Mouse (Mus musculus): Measurements from ENCODE around the gene Tsc22d3. TPM values are rescaled to one million over a fixed set of nuclear protein-coding genes. Genes with fewer than 3 reads are reported as not detected.
"Not testable (repeated sequence)": the region's sequence is repeated elsewhere in the genome, so short reads cannot be mapped to it uniquely, and the experiment has no call there.

Gene Tsc22d3
- polyA plus RNA-seq, 1 experiment from 2014 or later, result 80.3 TPM

GRCm38 (mm10) chrX:140507377-140507776, 93.1 kb downstream of the Tsc22d3 start:
- Histone ChIP-seq H3K27ac (ENCODE audit: low read depth, low read length) (no peak overlapping the region), H3K36me3 (ENCODE audit: control insufficient read depth, insufficient read depth) (no peaks in the 10 kb centered on the region), H3K4me2 (replicated peaks; ENCODE audit: low read depth) (no peak overlapping the region), H3K4me1 (replicated peaks; ENCODE audit: control insufficient read depth, insufficient read depth, low read length) (no peaks in the 10 kb centered on the region), H3K9me3 (ENCODE audit: control insufficient read depth) (no peaks in the 10 kb centered on the region), H3K4me3 (ENCODE audit: low read depth, low read length) (no peak overlapping the region), H3K27me3 (replicated peaks; ENCODE audit: control insufficient read depth, insufficient read depth, low read length) (no peaks in the 10 kb centered on the region), H3K9ac (ENCODE audit: low read depth, low read length) (no peak overlapping the region)
- TF ChIP-seq CTCF (IDR thresholded peaks at IDR 0.05; ENCODE audit: low read depth), result no peak
- no peak for ATAC-seq
- WGBS, result 91% methylated on average over 1 of the region's 1 CpGs

DNA sequence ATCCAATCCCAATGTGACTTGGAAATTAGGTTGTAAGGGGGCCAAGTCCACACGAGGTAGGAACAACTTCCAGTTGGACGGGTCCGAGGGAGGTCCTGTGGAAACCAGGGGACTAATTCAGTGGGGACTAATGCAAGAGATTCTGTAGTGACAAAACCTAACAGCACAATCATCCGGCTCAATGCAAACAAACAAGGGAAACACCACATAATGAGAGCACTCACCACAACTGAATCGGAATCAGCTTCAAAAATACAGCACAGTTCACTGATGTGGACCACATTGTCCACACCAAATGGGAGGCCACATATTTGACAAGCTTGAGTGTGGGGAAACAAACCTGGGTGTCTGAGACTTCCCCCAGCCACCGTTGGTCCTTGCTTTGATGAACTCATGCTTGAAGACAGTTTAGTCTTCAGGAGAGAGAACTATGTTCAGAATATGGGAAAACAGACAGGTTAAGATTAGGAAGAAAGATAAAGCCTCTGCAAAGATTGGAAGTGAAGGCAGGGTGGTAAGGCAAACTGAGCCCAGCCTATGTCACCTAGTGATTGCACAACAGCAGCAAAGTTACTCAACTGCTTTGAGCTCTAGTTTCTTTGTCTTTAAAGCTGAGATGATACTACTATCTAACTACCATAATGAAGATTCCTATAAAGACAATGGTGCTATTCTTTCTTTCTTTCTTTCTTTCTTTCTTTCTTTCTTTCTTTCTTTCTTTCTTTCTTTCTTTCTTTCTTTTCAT, 93.9 kb downstream of the Tsc22d3 start:
- H3K4me2 ChIP-seq (replicated peaks; ENCODE audit: low read depth), result no peak overlapping the region
- H3K4me3 ChIP-seq (ENCODE audit: low read depth, low read length), result no peak overlapping the region
- peak overlapping the region; percentile 57; the same call in 1 of the 2 replicates for H3K27ac ChIP-seq (ENCODE audit: low read depth, low read length)
- no peaks in the 10 kb centered on the region for H3K27me3 ChIP-seq (replicated peaks; ENCODE audit: control insufficient read depth, insufficient read depth, low read length)
- H3K9me3 ChIP-seq (ENCODE audit: control insufficient read depth), result no peaks in the 10 kb centered on the region
- H3K9ac ChIP-seq (ENCODE audit: low read depth, low read length), result no peak overlapping the region
- H3K4me1 ChIP-seq (replicated peaks; ENCODE audit: control insufficient read depth, insufficient read depth, low read length), result no peaks in the 10 kb centered on the region
- WGBS, result 67% methylated on average over 6 of the region's 6 CpGs
- no peak for ATAC-seq
- no peak for TF ChIP-seq CTCF (IDR thresholded peaks at IDR 0.05; ENCODE audit: low read depth)
- H3K36me3 ChIP-seq (ENCODE audit: control insufficient read depth, insufficient read depth), result no peaks in the 10 kb centered on the region

DNA sequence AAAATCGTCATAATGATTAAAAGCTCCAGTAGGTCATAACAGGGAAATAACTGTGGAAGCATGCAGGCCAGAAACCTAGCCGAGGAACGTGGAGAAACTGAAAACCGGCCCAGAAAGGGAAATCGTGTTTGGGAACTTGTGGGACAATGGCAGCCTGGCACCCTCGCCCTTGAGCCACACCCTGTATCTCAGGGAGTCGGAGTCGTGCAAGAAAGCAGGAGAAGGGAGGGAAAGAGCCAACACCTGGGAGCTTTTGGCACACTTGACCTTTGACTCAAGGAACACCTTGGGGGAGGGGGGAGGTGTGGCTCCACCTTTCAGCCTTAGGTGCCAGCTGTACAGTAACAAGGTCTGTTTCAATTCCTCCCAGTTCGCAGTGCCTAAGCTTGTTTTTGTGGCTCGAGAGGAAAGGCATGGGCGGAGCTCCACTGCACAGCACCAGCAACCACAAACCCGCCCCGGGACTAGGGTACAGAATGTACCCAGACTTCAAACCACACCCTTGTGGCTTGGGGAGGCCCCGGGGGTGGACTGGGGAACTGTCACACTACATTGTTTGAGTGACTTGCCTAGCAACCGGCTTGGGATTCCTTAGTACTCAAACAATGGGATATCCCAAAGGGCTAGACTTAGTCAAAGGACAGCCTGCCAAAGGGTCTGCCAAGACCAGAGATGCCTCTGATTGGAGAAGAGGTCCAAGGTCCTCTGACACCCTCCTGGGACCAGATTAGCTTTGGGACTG, 94.8 kb downstream of the Tsc22d3 start:
- no peak overlapping the region for H3K4me3 ChIP-seq (ENCODE audit: low read depth, low read length)
- WGBS, result 44% methylated on average over 15 of the region's 15 CpGs
- H3K4me1 ChIP-seq (replicated peaks; ENCODE audit: control insufficient read depth, insufficient read depth, low read length), result no peaks in the 10 kb centered on the region
- no peaks in the 10 kb centered on the region for H3K9me3 ChIP-seq (ENCODE audit: control insufficient read depth)
- no peak overlapping the region for H3K9ac ChIP-seq (ENCODE audit: low read depth, low read length)
- no peaks in the 10 kb centered on the region for H3K27me3 ChIP-seq (replicated peaks; ENCODE audit: control insufficient read depth, insufficient read depth, low read length)
- TF ChIP-seq CTCF (IDR thresholded peaks at IDR 0.05; ENCODE audit: low read depth), result no peak
- peak; percentile 92 for ATAC-seq
- peak overlapping the region; percentile 60 for H3K27ac ChIP-seq (ENCODE audit: low read depth, low read length)
- H3K4me2 ChIP-seq (replicated peaks; ENCODE audit: low read depth), result no peak overlapping the region
- H3K36me3 ChIP-seq (ENCODE audit: control insufficient read depth, insufficient read depth), result no peaks in the 10 kb centered on the region

DNA sequence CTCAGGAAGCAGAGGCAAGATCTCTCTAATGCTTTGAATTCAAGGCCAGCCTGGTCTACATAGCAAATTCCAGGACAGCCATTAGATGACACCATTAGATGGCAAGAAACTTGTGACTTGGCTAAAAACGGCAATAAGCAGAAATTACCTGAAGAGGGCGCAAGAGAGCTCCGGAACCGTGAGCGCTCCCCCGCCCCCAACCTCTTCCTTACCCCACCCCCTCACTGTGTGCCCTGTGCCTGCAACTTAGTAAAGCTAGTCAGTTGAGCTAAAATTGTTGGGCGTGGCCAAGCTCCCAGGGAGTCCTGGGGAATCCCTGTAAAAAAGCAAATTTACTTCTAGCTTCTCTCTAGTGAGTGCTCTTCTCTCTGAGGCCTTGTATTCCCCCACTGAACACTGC, 96.6 kb downstream of the Tsc22d3 start:
- Histone ChIP-seq H3K27ac (ENCODE audit: low read depth, low read length) (no peak overlapping the region), H3K27me3 (replicated peaks; ENCODE audit: control insufficient read depth, insufficient read depth, low read length) (no peaks in the 10 kb centered on the region), H3K9me3 (ENCODE audit: control insufficient read depth) (no peaks in the 10 kb centered on the region), H3K4me2 (replicated peaks; ENCODE audit: low read depth) (no peak overlapping the region), H3K4me1 (replicated peaks; ENCODE audit: control insufficient read depth, insufficient read depth, low read length) (no peaks in the 10 kb centered on the region), H3K36me3 (ENCODE audit: control insufficient read depth, insufficient read depth) (no peaks in the 10 kb centered on the region), H3K4me3 (ENCODE audit: low read depth, low read length) (no peak overlapping the region), H3K9ac (ENCODE audit: low read depth, low read length) (no peak overlapping the region)
- peak; percentile 29; the same call in 1 of the 2 replicates for ATAC-seq
- peak; percentile 74 for TF ChIP-seq CTCF (IDR thresholded peaks at IDR 0.05; ENCODE audit: low read depth)
- WGBS, result 26% methylated on average over 7 of the region's 7 CpGs

GRCm38 (mm10) chrX:140501401-140502301, 98.8 kb downstream of the Tsc22d3 start:
- H3K9ac ChIP-seq (ENCODE audit: low read depth, low read length), result no peak overlapping the region
- no peak overlapping the region for H3K4me3 ChIP-seq (ENCODE audit: low read depth, low read length)
- no peaks in the 10 kb centered on the region for H3K4me1 ChIP-seq (replicated peaks; ENCODE audit: control insufficient read depth, insufficient read depth, low read length)
- H3K9me3 ChIP-seq (ENCODE audit: control insufficient read depth), result no peaks in the 10 kb centered on the region
- no peak for ATAC-seq
- no peak overlapping the region for H3K4me2 ChIP-seq (replicated peaks; ENCODE audit: low read depth)
- H3K27ac ChIP-seq (ENCODE audit: low read depth, low read length), result no peak overlapping the region
- WGBS, result 48% methylated on average over 9 of the region's 9 CpGs
- no peak for TF ChIP-seq CTCF (IDR thresholded peaks at IDR 0.05; ENCODE audit: low read depth)
- no peaks in the 10 kb centered on the region for H3K27me3 ChIP-seq (replicated peaks; ENCODE audit: control insufficient read depth, insufficient read depth, low read length)
- H3K36me3 ChIP-seq (ENCODE audit: control insufficient read depth, insufficient read depth), result no peaks in the 10 kb centered on the region

- WGBS, result 73% methylated on average over 5 of the region's 5 CpGs
- H3K4me3 ChIP-seq (ENCODE audit: low read depth, low read length), result no peak overlapping the region
- no peak overlapping the region for H3K4me2 ChIP-seq (replicated peaks; ENCODE audit: low read depth)
- no peaks in the 10 kb centered on the region for H3K9me3 ChIP-seq (ENCODE audit: control insufficient read depth)
- H3K4me1 ChIP-seq (replicated peaks; ENCODE audit: control insufficient read depth, insufficient read depth, low read length), result no peaks in the 10 kb centered on the region
- H3K36me3 ChIP-seq (ENCODE audit: control insufficient read depth, insufficient read depth), result no peaks in the 10 kb centered on the region
- no peak for TF ChIP-seq CTCF (IDR thresholded peaks at IDR 0.05; ENCODE audit: low read depth)
- H3K27ac ChIP-seq (ENCODE audit: low read depth, low read length), result no peak overlapping the region
- no peaks in the 10 kb centered on the region for H3K27me3 ChIP-seq (replicated peaks; ENCODE audit: control insufficient read depth, insufficient read depth, low read length)
- ATAC-seq, result no peak
- H3K9ac ChIP-seq (ENCODE audit: low read depth, low read length), result no peak overlapping the region
Observed at GRCm38 (mm10) chrX:140500306-140500705, 100.2 kb downstream of the Tsc22d3 start.

GRCm38 (mm10) chrX:140498431-140498830, 102.0 kb downstream of the Tsc22d3 start:
- not testable (repeated sequence) for H3K4me3 ChIP-seq (ENCODE audit: low read depth, low read length); H3K27me3 ChIP-seq (replicated peaks; ENCODE audit: control insufficient read depth, insufficient read depth, low read length); H3K27ac ChIP-seq (ENCODE audit: low read depth, low read length); H3K9me3 ChIP-seq (ENCODE audit: control insufficient read depth); H3K4me1 ChIP-seq (replicated peaks; ENCODE audit: control insufficient read depth, insufficient read depth, low read length); H3K36me3 ChIP-seq (ENCODE audit: control insufficient read depth, insufficient read depth); H3K9ac ChIP-seq (ENCODE audit: low read depth, low read length); H3K4me2 ChIP-seq (replicated peaks; ENCODE audit: low read depth); ATAC-seq
- WGBS, result 52% methylated on average over 4 of the region's 4 CpGs
